Mouse (Mus musculus) thymus, postnatal 36 days (tissue): ENCODE results near the gene Aldh4a1.

Experiments
- DNase-seq, 2 experiments: peaks; one replicate each; pipeline ENCODE4 v3.0.0; 2022; ENCODE audit warnings: mixed read lengths in 2 of 2

Aldh4a1 gene

GRCm38 (mm10) chr4:139624116-139624489 is 1.4 kb downstream of the Aldh4a1 start:
- DNase-seq = no peak

- DNase-seq = no peak
Measured at GRCm38 (mm10) chr4:139624706-139625105, 2.0 kb downstream of the Aldh4a1 start.

GRCm38 (mm10) chr4:139627361-139627760 is 4.7 kb downstream of the Aldh4a1 start:
- no peak for DNase-seq

GRCm38 (mm10) chr4:139630171-139630570 is 7.5 kb downstream of the Aldh4a1 start:
- no peak for DNase-seq

- DNase-seq = no peak
Measured at GRCm38 (mm10) chr4:139631141-139631540, 8.5 kb downstream of the Aldh4a1 start.

GRCm38 (mm10) chr4:139631569-139632253 is 9.0 kb downstream of the Aldh4a1 start:
- DNase-seq = no peak

GRCm38 (mm10) chr4:139632254-139632580 is 9.6 kb downstream of the Aldh4a1 start:
- DNase-seq = no peak

- DNase-seq = peak; percentile 53 to 63
Measured at GRCm38 (mm10) chr4:139636373-139636772, 13.7 kb downstream of the Aldh4a1 start.

GRCm38 (mm10) chr4:139637847-139638246 is 15.2 kb downstream of the Aldh4a1 start:
- DNase-seq = no peak

- DNase-seq = no peak
Measured at GRCm38 (mm10) chr4:139638356-139638755, 15.7 kb downstream of the Aldh4a1 start.

- DNase-seq = no peak
Measured at GRCm38 (mm10) chr4:139639801-139640200, 17.1 kb downstream of the Aldh4a1 start.

- no peak for DNase-seq
Measured at GRCm38 (mm10) chr4:139640333-139640732, 17.7 kb downstream of the Aldh4a1 start.

- DNase-seq = no peak
Measured at GRCm38 (mm10) chr4:139640775-139641174, 18.1 kb downstream of the Aldh4a1 start.

- DNase-seq = no peak
Measured at GRCm38 (mm10) chr4:139641829-139642425, 19.3 kb downstream of the Aldh4a1 start.

GRCm38 (mm10) chr4:139643972-139644371 is 21.3 kb downstream of the Aldh4a1 start:
- peak; percentile 61 to 70 for DNase-seq

- DNase-seq = no peak
Measured at GRCm38 (mm10) chr4:139646916-139647315, 24.2 kb downstream of the Aldh4a1 start.

GRCm38 (mm10) chr4:139650086-139650743 is 27.5 kb downstream of the Aldh4a1 start:
- DNase-seq = no peak

GRCm38 (mm10) chr4:139650907-139651306 is 28.2 kb downstream of the Aldh4a1 start:
- no peak for DNase-seq

- no peak for DNase-seq
Measured at GRCm38 (mm10) chr4:139653238-139653637, 30.6 kb downstream of the Aldh4a1 start, which contains the start of gene Tas1r2. Tas1r2 (plus strand) TSS chr4:139653538.

GRCm38 (mm10) chr4:139661897-139662296 is 39.2 kb downstream of the Aldh4a1 start:
- DNase-seq = no peak

GRCm38 (mm10) chr4:139667632-139668031 is 45.0 kb downstream of the Aldh4a1 start:
- DNase-seq = no peak

- DNase-seq = peak; percentile 34 to 51
Measured at GRCm38 (mm10) chr4:139669847-139670246, 47.2 kb downstream of the Aldh4a1 start.

- DNase-seq = no peak
Measured at GRCm38 (mm10) chr4:139675696-139676095, 53.0 kb downstream of the Aldh4a1 start.
